Mouse (Mus musculus): ENCODE measurements around the gene Shank2.

GRCm38 (mm10) chr7:144366133-144366532, 364.4 kb downstream of the Shank2 start:
- TF ChIP-seq CTCF (conservative IDR thresholded peaks at IDR 0.05 in 1 of 2, IDR thresholded peaks at IDR 0.05 in 1 of 2; ENCODE audit: low read depth in 2 of 2, low read length in 2 of 2) (no peak), KAT2A (IDR thresholded peaks at IDR 0.05; ENCODE audit: insufficient replicate concordance, low read length) (no peak), HCFC1 (IDR thresholded peaks at IDR 0.05; ENCODE audit: low read depth, low read length) (no peak), BHLHE40 (IDR thresholded peaks at IDR 0.05; ENCODE audit: low read depth, low read length) (no peak), ZC3H11A (IDR thresholded peaks at IDR 0.05; ENCODE audit: low read depth, low read length) (no peak), POLR2A (IDR thresholded peaks at IDR 0.05; ENCODE audit: low read depth, low read length) (no peak), USF2 (conservative IDR thresholded peaks at IDR 0.05; ENCODE audit: low read depth, low read length) (no peak), MEF2A (IDR thresholded peaks at IDR 0.05; ENCODE audit: borderline replicate concordance, low read depth, low read length) (no peak)
